Mouse (Mus musculus): ENCODE data around the gene Unc5c. TPM values are rescaled to one million over a fixed set of nuclear protein-coding genes. Genes with fewer than 3 reads are reported as not detected.

The Unc5c gene
- total and polyA plus RNA-seq, 3 experiments: not detected

DNA sequence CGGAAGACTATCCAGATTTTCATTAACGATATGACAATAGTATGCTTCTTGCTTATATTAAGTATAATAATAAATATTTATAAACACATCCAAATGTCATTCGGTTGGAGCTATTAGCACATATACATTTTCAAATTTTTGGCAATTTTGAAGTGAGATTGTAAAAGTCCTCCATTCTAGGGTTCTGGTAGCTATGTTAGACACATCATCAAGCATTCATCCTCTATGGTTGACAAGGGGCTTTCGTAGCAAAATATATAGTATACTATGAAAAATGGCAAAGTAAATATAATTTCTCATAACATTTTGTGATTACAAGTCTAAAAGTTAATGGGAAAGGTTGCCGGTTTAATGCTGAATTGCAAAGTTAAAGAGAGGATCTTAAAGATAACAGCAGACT is 10.4 kb downstream of the Unc5c start:
- H3K79me2 ChIP-seq (replicated peaks; ENCODE audit: control insufficient read depth, extremely low read depth, insufficient read depth, poor library complexity, severe bottlenecking): no peaks in the 10 kb centered on the region
- H3K27ac ChIP-seq (ENCODE audit: insufficient read depth, low read depth): no peak overlapping the region
- H3K4me2 ChIP-seq (ENCODE audit: insufficient read depth, low read depth, poor library complexity, severe bottlenecking): no peak overlapping the region
- H3K4me3 ChIP-seq (replicated peaks in 1 of 3; ENCODE audit: low read depth in 2 of 3, low read length in 2 of 3, poor library complexity in 1 of 3): no peak overlapping the region
- TF ChIP-seq CTCF (conservative IDR thresholded peaks at IDR 0.05 in 1 of 2, IDR thresholded peaks at IDR 0.05 in 1 of 2; ENCODE audit: low read depth in 2 of 2, low read length in 2 of 2) (no peak), NRF1 (IDR thresholded peaks at IDR 0.05; ENCODE audit: low read depth, low read length) (no peak), CHD2 (IDR thresholded peaks at IDR 0.05; ENCODE audit: low read length) (no peak), ZNF384 (IDR thresholded peaks at IDR 0.05; ENCODE audit: low read depth, low read length) (no peak), POLR2A (IDR thresholded peaks at IDR 0.05; ENCODE audit: low read depth, low read length) (no peak), PAX5 (IDR thresholded peaks at IDR 0.05; ENCODE audit: low read length) (no peak)
- no peaks in the 10 kb centered on the region for H3K9me3 ChIP-seq (replicated peaks; ENCODE audit: low read length)
- H3K36me3 ChIP-seq (replicated peaks in 1 of 2; ENCODE audit: control insufficient read depth in 1 of 2, insufficient read depth in 1 of 2, low read length in 1 of 2): no peaks in the 10 kb centered on the region
- dilution Hi-C loops (cut with MboI; ENCODE audit: extremely low pct_ligation_motif_present, extremely low pct_unique_long_range_greater_than_20kb, low sequenced_read_pairs) (no loop called here), in situ Hi-C loops (cut with MboI; ENCODE audit: low pct_ligation_motif_present, low pct_unique_long_range_greater_than_20kb, low sequenced_read_pairs) (no loop called here)
- H3K27me3 ChIP-seq (replicated peaks): no peaks in the 10 kb centered on the region
- DNase-seq (ENCODE audit: extremely low read depth): no peak
- H3K4me1 ChIP-seq (ENCODE audit: control insufficient read depth in 1 of 2, insufficient read depth in 2 of 2): no peaks in the 10 kb centered on the region
- no peak overlapping the region for H3K9ac ChIP-seq (ENCODE audit: insufficient read depth, low read depth)

DNA sequence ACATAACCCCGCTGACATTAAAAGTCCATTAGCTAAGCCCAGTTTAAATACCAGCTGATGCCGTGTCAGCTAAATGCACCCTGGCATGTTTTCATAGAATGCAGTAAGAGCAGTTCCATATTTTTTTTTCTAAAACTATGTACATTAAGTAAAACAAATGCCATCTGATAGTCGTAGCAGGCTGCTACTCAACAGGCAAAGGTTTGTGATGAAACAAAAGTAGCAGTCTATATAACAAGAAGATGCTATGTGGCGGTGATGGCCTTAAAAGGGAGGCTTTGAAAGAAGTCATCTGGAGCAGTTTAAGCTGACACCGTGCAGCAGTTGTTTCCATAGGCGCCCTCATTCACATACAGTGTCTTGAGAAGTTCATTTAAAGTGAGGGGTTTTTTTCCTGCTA is 10.9 kb downstream of the Unc5c start:
- in situ Hi-C loops (cut with MboI; ENCODE audit: low pct_ligation_motif_present, low pct_unique_long_range_greater_than_20kb, low sequenced_read_pairs): no loop called here
- H3K27ac ChIP-seq (ENCODE audit: insufficient read depth, low read depth): no peak overlapping the region
- H3K4me3 ChIP-seq (replicated peaks in 1 of 3; ENCODE audit: low read depth in 2 of 3, low read length in 2 of 3, poor library complexity in 1 of 3): no peak overlapping the region
- dilution Hi-C loops (cut with MboI; ENCODE audit: extremely low pct_ligation_motif_present, extremely low pct_unique_long_range_greater_than_20kb, low sequenced_read_pairs): no loop called here
- no peaks in the 10 kb centered on the region for H3K4me1 ChIP-seq (ENCODE audit: control insufficient read depth in 1 of 2, insufficient read depth in 2 of 2)
- no peak overlapping the region for H3K4me2 ChIP-seq (ENCODE audit: insufficient read depth, low read depth, poor library complexity, severe bottlenecking)
- H3K36me3 ChIP-seq (replicated peaks in 1 of 2; ENCODE audit: control insufficient read depth in 1 of 2, insufficient read depth in 1 of 2, low read length in 1 of 2): no peaks in the 10 kb centered on the region
- TF ChIP-seq JUND (conservative IDR thresholded peaks at IDR 0.05; ENCODE audit: low read depth, low read length): no peak
- TF ChIP-seq ELF1 (IDR thresholded peaks at IDR 0.05; ENCODE audit: low read depth, low read length): no peak
- TF ChIP-seq NELFE (IDR thresholded peaks at IDR 0.05; ENCODE audit: low read depth, low read length): no peak
- no peak for TF ChIP-seq TBP (conservative IDR thresholded peaks at IDR 0.05; ENCODE audit: low read depth, low read length)
- TF ChIP-seq CTCF (conservative IDR thresholded peaks at IDR 0.05 in 1 of 2, IDR thresholded peaks at IDR 0.05 in 1 of 2; ENCODE audit: low read depth in 2 of 2, low read length in 2 of 2): no peak
- no peaks in the 10 kb centered on the region for H3K9me3 ChIP-seq (replicated peaks; ENCODE audit: low read length)
- no peaks in the 10 kb centered on the region for H3K79me2 ChIP-seq (replicated peaks; ENCODE audit: control insufficient read depth, extremely low read depth, insufficient read depth, poor library complexity, severe bottlenecking)
- H3K27me3 ChIP-seq (replicated peaks): no peaks in the 10 kb centered on the region
- no peak overlapping the region for H3K9ac ChIP-seq (ENCODE audit: insufficient read depth, low read depth)
- DNase-seq (ENCODE audit: extremely low read depth): no peak

DNA sequence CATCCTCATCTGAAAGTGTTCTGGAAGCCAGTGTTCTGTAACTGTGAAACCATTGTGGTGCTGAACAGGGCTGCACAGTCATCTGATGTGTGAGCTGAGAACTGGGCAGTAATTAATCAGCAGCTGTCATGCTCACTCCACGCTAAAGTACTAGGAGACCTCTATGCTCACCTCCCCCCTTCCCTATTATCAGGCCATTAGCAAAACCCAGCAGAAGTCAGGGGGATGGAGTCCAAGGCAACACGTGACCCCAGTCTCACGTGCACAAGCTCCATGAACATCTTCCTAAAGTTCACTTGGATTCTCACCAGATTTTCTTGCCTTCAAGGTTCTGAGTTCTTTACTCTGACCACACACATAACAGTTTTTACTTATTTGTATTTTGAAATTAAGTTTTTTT is 11.7 kb downstream of the Unc5c start:
- H3K79me2 ChIP-seq (replicated peaks; ENCODE audit: control insufficient read depth, extremely low read depth, insufficient read depth, poor library complexity, severe bottlenecking): no peaks in the 10 kb centered on the region
- H3K9me3 ChIP-seq (replicated peaks; ENCODE audit: low read length): no peaks in the 10 kb centered on the region
- H3K4me2 ChIP-seq (ENCODE audit: insufficient read depth, low read depth, poor library complexity, severe bottlenecking): no peak overlapping the region
- H3K9ac ChIP-seq (ENCODE audit: insufficient read depth, low read depth): no peak overlapping the region
- no peak overlapping the region for H3K27ac ChIP-seq (ENCODE audit: insufficient read depth, low read depth)
- dilution Hi-C loops (cut with MboI; ENCODE audit: extremely low pct_ligation_motif_present, extremely low pct_unique_long_range_greater_than_20kb, low sequenced_read_pairs): no loop called here
- in situ Hi-C loops (cut with MboI; ENCODE audit: low pct_ligation_motif_present, low pct_unique_long_range_greater_than_20kb, low sequenced_read_pairs): no loop called here
- no peak overlapping the region for H3K4me3 ChIP-seq (replicated peaks in 1 of 3; ENCODE audit: low read depth in 2 of 3, low read length in 2 of 3, poor library complexity in 1 of 3)
- TF ChIP-seq BHLHE40 (IDR thresholded peaks at IDR 0.05; ENCODE audit: low read depth, low read length) (peak; percentile 31), RAD21 (IDR thresholded peaks at IDR 0.05; ENCODE audit: low read depth, low read length) (no peak), MAX (IDR thresholded peaks at IDR 0.05; ENCODE audit: low read length) (no peak), USF2 (conservative IDR thresholded peaks at IDR 0.05; ENCODE audit: low read depth, low read length) (no peak), CHD2 (IDR thresholded peaks at IDR 0.05; ENCODE audit: low read length) (no peak)
- H3K27me3 ChIP-seq (replicated peaks): no peaks in the 10 kb centered on the region
- no peaks in the 10 kb centered on the region for H3K4me1 ChIP-seq (ENCODE audit: control insufficient read depth in 1 of 2, insufficient read depth in 2 of 2)
- DNase-seq (ENCODE audit: extremely low read depth): no peak
- H3K36me3 ChIP-seq (replicated peaks in 1 of 2; ENCODE audit: control insufficient read depth in 1 of 2, insufficient read depth in 1 of 2, low read length in 1 of 2): no peaks in the 10 kb centered on the region

Measured in CH12.LX (cell line).